Mouse (Mus musculus) gastrocnemius, postnatal 14 days (tissue): ENCODE data around the gene 4933407L21Rik. TPM values are rescaled to one million over a fixed set of nuclear protein-coding genes. Genes with fewer than 3 reads are reported as not detected.

Experiments
- DNase-seq: peaks from one replicate; pipeline ENCODE4 v3.0.0; 2021; ENCODE audit warnings: mixed read lengths
- intact Hi-C: fragments of 180-260 bp; cut with DNase I; formaldehyde crosslinking; loops from one replicate; pipeline ENCODE4 v1.15.1; 2025; ENCODE audit warnings: low total_unique reads
- long read RNA-seq, 2 experiments: library from polyadenylated mRNA; stranded (forward); transcript quantifications; one replicate each; pipeline ENCODE4 v2.0.0; 2021
- total RNA-seq, 2 experiments: library from RNA; stranded (reverse); gene quantifications; 2 replicates each; pipeline ENCODE4 v1.2.3; 2021

4933407L21Rik gene
- total RNA-seq, result under 1 TPM; 0.31 to 0.33 TPM
- long read RNA-seq, experiment 1, result 0 reads
- long read RNA-seq, experiment 2, result 0 reads

- intact Hi-C loops, result no loop called here
- DNase-seq, result no peak
Observed at GRCm38 (mm10) chr1:85928057-85928687, at the start of gene 4933407L21Rik. Gene 4933407L21Rik (plus strand): TSS chr1:85928483.

GRCm38 (mm10) chr1:85882003-85882402 is 46.3 kb upstream of the 4933407L21Rik start:
- DNase-seq, result no peak
- intact Hi-C loops, result no loop called here

DNA sequence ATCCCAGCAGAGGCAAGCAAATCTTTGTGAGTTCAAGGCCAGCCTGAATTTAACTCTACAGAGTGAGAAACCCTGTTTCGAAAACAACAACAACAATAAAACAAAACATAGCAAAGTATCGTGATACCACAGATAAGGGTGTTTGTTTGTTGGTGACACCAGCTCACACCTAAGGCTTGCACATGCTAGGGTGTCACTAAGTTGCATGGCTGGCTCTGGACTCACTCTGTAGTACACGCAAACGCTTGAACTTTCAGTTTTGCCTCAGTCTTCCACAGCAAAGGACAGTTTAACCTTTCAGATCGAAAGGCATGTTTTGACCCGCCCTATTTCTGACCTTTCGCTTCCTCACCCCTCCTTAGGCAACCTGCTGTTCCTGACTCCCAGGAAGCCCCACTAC is 41.1 kb upstream of the 4933407L21Rik start:
- intact Hi-C loops, result no loop called here
- DNase-seq, result no peak

GRCm38 (mm10) chr1:85894231-85894747 is 34.0 kb upstream of the 4933407L21Rik start, which contains the start of gene Itm2c:
Gene Itm2c (plus strand): TSS chr1:85894281.
- peak; percentile 91 for DNase-seq
- intact Hi-C loops, result no loop called here

DNA sequence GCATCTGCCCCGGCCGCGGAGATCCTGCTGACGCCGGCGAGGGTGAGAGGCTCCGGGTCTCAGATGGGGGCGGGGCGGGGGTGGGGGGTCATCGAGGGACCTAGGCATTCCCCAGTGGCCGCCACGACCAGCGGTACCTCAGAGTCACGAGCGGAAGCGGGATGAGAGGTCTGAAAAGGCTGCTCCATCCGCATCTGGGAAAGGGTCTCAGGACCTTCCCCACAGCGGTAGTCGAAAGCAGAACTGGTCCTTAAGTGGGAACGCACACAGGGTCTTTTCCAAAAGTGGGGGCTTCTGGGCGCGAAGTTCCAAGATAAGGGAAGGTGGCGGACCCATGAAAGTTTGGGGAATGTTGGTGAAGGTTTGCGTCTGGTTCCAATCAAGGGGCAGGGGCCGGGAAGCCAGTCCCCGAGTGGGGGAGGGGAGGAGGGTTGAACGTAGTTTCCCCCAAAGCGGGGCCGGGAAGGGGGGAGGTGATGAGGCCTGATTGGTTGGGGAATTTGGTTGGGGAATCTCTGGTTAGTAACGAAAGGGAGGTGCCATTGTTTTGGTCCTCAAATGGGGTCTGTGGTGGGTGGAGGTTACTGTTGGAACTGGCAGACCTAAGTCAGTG is 33.4 kb upstream of the 4933407L21Rik start:
- DNase-seq, result peak; percentile 35

DNA sequence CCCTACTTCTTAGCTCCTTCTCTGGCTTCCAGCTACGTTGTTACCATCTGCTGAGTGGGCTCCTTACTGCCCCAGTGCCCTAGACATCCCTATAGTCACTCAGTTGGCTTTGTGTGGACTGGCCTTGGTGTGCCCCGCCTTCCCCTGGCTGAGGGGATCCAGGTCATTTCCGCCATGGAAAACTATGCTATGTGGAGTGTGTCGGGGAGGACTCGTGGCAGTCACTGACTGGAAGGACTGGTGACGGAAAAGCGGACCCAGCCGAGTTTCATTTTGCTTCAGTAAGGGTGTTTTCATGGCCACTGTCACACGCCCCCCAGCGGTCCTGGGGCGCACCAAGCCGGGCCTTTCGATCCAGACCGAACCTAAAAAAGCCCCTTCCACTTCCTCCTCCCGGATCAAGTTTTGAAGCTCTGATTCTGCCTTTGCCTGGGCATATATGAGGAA is 32.9 kb upstream of the 4933407L21Rik start:
- peak; percentile 42 for DNase-seq
- intact Hi-C loops, result no loop called here

More for the DNA sequence above, 33.4 kb upstream of the 4933407L21Rik start:
- intact Hi-C loops, result no loop called here

GRCm38 (mm10) chr1:85896110-85896509 is 32.2 kb upstream of the 4933407L21Rik start:
- DNase-seq, result no peak
- intact Hi-C loops, result no loop called here

GRCm38 (mm10) chr1:85896781-85897700 is 31.2 kb upstream of the 4933407L21Rik start:
- intact Hi-C loops, result no loop called here

DNA sequence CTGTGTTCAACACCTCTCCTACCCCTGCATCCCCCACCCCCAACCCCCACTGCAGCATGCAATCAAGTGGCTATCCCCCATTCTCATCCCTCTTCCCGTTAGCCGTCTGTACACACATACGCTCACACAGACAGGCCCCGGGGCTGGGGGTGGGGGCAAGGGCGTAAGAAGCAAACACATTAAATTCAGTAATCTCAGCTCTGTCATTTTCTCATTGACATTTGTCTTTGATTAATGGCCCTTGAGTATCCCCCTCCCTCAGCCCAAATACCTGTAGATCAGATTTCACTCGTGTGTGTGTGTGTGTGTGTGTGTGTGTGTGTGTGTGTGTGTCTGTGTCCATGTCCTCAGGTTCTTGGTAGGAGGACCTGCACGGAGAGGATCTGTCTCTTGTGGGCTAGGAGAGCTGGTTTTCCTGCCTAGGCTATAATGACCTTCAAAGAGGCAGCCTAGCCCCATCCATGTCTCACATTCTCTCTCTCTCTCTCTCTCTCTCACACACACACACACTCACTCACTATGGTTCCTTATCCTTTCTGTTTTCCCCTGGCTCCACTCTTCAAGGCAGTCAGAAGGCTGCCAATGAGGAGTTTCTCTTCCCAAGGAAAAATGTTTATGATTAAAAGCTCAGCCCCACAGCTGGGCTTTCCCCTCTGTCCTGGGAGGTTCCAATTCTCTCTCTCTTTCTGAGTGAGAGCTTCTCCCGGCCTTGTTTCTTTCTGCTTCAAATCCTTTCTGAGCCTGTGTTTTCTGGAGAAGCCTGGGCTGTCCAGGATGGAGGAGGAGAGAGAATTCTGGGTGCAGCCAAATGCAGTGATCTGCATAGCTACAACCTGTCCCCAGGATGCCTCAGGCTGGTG is 30.2 kb upstream of the 4933407L21Rik start:
- no peak for DNase-seq
- intact Hi-C loops, result no loop called here

More at GRCm38 (mm10) chr1:85896781-85897700, 31.2 kb upstream of the 4933407L21Rik start:
- no peak for DNase-seq

GRCm38 (mm10) chr1:85898761-85899387 is 29.4 kb upstream of the 4933407L21Rik start:
- no peak for DNase-seq
- intact Hi-C loops, result no loop called here

- intact Hi-C loops, result no loop called here
- DNase-seq, result no peak
Observed at GRCm38 (mm10) chr1:85899388-85899761, 28.9 kb upstream of the 4933407L21Rik start.

DNA sequence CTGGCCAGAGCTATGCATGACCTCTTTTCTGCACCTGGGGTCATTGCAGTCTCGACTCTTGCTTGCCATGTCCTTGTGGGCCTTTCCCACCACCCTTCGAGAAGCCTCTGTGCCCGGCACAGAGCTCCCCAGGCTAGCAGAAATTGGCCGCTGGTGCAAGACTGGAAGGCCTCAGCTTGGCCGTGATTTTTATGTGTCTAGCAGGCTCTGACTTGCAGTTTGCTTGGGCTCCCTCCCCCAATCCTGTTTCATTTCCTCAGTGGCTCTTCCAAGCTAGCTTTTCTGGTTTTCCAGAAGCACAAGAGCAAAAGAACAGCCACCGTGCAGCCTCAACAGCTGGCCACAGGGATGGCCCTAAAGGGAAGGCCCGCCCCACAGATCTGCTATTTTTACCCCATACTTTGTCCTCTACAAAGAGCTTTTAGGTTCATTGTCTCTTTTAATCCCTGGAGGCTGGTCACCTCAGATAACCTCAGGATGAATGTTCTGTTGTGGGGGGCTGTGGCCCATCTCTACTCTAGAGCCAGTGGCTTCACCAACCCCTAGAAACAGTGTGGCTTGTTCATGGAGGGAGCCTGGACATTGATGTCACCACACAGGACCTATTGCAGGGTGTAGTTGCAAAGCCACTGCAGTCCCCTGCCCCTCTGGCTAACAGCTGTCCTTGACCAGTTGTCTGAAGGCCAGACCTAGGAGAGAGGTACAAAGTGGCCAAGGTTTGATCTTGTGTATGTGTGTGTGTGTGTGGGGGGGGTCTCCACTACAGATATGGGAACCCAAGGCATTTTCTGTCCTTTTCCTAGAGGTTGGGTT is 27.6 kb upstream of the 4933407L21Rik start:
- peak; percentile 26 for DNase-seq
- intact Hi-C loops, result no loop called here

GRCm38 (mm10) chr1:85901516-85902107 is 26.7 kb upstream of the 4933407L21Rik start:
- intact Hi-C loops, result no loop called here
- DNase-seq, result no peak

- peak; percentile 32 for DNase-seq
- intact Hi-C loops, result no loop called here
Observed at GRCm38 (mm10) chr1:85902108-85902561, 26.1 kb upstream of the 4933407L21Rik start.

DNA sequence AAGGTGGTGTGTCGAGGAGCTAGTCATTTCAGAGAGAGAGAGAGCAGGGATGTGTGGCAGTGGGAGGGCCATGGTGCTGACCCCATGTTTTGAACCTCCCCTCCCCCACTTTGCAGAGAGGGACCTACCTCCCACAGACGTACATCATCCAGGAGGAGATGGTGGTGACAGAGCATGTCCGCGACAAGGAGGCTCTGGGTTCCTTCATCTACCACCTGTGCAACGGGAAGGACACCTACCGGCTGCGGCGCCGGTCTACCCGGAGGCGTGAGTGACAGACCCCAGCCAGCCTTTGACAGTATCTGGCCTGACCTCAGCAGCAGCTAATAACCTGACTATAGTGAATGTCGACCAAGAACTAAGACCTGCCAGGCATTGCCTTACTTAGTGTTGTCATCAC is 21.4 kb upstream of the 4933407L21Rik start:
- intact Hi-C loops, result no loop called here

GRCm38 (mm10) chr1:85908754-85909590 is 19.3 kb upstream of the 4933407L21Rik start:
- intact Hi-C loops, result no loop called here
- DNase-seq, result no peak

More for the DNA sequence above, 21.4 kb upstream of the 4933407L21Rik start:
- no peak for DNase-seq
